Mouse (Mus musculus): ENCODE measurements around the gene Ripk3.

Ripk3 gene

GRCm38 (mm10) chr14:55795380-55796163 is 6.9 kb upstream of the Ripk3 start:
- DNase-seq (ENCODE audit: low spot score), result peak; percentile 57

- DNase-seq (ENCODE audit: low spot score), result no peak
Measured at GRCm38 (mm10) chr14:55793946-55794345, 5.3 kb upstream of the Ripk3 start.

- DNase-seq (ENCODE audit: low spot score), result no peak
Measured at GRCm38 (mm10) chr14:55793461-55793860, 4.8 kb upstream of the Ripk3 start.

- DNase-seq (ENCODE audit: low spot score), result no peak
Measured at GRCm38 (mm10) chr14:55787731-55788130, 934 bp downstream of the Ripk3 start.

- no peak for DNase-seq (ENCODE audit: low spot score)
Measured at GRCm38 (mm10) chr14:55785195-55785594, 3.5 kb downstream of the Ripk3 start.

- no peak for DNase-seq (ENCODE audit: low spot score)
Measured at GRCm38 (mm10) chr14:55783958-55784235, 4.8 kb downstream of the Ripk3 start, which contains the start of gene Adcy4. Gene Adcy4, minus strand, starts transcription at chr14:55784095.

DNA sequence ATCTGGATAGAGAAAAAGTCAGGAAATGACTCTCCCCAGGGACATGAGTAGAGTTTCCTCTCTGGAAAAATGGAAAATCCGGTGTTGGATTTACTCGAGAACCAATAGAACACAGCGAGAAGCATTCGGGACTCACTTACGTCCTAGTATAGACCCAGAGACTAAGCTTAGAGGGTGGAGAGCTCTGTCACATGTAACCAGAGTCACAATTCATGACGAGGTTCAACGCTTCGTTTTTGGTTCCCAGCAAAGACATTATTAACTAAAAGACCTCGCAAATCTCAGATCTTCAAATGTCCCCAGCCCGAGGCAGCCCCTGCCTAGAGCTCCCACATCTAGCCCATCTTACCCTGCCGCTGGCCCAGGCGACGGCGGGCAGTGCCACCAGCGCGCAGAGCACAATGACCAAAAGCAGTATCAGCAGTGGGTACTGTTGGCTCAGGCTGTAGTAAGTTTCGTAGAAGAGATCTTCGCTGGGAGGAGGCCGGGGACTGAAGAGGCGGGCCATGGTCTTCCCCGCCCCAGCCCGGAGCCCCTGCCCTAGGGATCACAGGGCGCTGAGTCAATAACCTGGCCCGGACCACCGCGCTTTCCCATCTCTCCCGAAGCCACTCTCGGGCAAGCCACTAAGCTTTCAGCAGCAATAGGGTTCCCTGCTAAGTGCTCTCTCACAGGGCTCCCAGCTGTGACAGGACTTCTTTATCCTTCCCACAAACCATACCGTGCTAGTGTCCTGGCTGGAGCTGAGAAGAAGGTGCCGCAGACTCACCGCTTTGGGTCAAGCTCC is 5.3 kb downstream of the Ripk3 start:
- peak; percentile 72 for DNase-seq (ENCODE audit: low spot score)

DNA sequence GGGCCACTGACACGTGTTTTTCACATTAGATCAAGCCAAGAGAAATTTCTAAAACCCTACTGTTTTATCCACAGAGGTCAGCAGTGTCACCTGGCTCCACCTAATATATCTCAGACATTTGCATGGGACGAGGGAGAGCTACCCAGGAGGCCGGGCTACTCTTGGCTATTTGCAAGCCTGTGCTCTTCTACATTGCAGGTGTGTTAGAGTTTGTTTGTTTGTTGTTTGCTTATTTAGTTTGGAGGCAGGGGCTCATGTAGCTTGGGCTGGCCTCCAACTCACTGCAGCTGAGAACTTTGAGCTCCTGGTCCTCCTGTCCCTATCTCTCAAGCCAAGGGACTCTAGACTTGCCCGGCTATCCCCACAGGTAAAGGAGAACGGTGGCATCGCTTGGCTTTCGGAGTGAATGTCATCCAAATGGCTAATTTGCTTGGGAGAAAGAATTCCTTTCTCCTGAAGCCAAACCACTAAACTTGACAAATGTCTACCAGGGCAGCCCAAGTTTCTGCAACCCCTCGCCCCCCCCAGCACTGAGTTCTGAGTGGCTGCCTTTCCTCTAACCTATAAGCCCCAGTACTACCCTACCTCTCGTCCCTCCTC is 6.2 kb downstream of the Ripk3 start:
- no peak for DNase-seq (ENCODE audit: low spot score)

DNA sequence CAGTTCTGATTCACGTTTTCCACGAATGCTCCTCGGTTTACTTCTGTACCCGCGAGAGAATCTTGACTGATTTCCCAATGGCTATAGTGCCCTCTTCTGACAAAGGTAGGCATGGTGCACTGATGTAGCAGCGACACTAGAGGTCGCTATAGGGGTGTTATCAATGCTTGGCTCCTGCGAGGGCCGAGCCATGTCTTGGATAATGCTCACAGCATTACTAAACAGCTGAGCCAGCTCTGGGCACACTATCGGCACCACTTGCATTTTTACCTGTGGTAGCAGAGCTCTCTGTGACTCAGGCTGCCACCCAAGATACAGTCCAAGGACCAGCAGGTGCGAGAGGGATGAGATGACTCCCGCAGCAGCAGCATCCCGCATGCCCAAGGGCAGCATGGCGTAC is 7.4 kb downstream of the Ripk3 start:
- DNase-seq (ENCODE audit: low spot score), result peak; percentile 83

- DNase-seq (ENCODE audit: low spot score), result no peak
Measured at GRCm38 (mm10) chr14:55780736-55781135, 7.9 kb downstream of the Ripk3 start.

DNA sequence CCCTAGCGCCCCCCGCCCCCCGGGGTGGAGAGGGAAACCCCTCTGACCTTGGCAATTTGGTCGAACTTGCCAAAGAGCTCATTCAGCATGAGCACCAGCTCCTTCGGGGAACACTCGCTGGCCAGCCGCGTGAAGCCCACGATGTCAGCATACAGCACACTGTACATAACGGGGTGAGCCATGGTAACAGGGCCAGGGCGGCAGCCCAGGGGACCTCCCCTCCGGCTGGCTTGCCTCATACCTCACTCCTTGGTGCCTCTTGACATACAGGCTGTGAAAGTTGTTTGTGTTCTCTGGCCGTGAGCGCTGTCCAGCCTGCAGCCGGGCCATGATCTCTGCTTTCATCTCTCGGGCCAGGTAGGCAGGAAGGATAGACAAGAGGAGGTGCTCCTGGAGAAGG is 9.0 kb downstream of the Ripk3 start:
- no peak for DNase-seq (ENCODE audit: low spot score)

GRCm38 (mm10) chr14:55778686-55779085 is 10.0 kb downstream of the Ripk3 start:
- DNase-seq (ENCODE audit: low spot score), result no peak

DNA sequence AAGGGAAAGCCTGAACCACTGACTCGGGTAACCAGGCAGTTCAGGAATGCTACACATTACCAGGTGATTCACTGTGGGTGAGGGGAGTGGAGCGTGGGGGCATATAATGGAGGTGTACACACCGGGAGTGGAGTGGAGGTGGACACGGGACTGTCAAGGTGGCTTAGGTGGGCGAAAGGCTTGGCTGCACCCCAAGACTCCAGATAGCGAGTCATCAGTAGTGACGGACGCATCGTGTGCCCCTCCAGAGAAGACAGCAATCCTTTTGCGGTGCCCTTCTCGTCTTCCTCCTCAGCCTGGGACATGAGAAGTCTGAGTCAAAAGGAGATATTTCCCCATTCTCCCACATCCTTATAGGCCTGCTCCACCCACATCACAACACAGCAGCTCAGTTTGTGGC is 10.9 kb downstream of the Ripk3 start:
- no peak for DNase-seq (ENCODE audit: low spot score)

DNA sequence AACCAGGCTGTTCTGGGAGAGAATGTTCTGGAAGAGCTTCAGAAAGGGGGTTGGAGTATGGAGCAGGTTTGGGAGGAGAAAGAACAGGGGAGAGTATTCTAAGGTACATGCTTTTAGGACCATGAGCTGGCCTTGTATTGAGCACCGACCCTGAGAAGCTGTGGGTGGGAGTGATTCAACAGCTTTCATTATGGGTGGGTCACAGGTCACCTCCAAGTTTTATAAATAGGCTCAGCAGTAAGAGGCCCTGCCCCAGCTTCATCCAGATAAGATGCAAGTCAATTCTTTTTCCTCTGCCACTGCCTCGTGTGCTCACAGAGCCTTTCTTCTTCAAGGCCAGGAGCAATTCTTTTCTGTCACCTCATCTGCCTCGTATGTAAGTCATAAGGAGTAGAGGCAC is 11.5 kb downstream of the Ripk3 start:
- no peak for DNase-seq (ENCODE audit: low spot score)

DNA sequence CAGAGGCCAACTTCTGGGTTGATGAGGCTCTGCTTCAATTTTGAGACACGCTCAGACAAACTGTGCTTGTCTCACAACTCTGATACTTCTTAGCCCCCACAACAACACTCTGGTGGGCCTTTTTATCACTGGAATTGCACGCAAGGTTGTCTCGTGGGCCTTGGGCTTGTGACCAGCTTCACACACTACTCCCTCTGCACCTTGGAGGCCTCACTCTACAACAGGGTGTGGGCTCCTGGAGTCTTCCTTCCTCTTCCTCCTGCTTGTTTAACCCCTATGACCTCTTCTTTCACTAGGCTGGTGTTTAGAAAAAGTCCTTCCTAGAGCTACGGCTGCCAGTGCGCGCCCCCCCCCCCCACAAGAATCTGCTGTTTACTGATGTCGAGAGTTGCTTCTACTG is 12.0 kb downstream of the Ripk3 start:
- DNase-seq (ENCODE audit: low spot score), result no peak

GRCm38 (mm10) chr14:55769087-55769703 is 19.5 kb downstream of the Ripk3 start:
- DNase-seq (ENCODE audit: low spot score), result no peak

GRCm38 (mm10) chr14:55768555-55768954 is 20.1 kb downstream of the Ripk3 start:
- DNase-seq (ENCODE audit: low spot score), result peak; percentile 52

- DNase-seq (ENCODE audit: low spot score), result peak; percentile 59
Measured at GRCm38 (mm10) chr14:55767519-55768414, 20.9 kb downstream of the Ripk3 start.

DNA sequence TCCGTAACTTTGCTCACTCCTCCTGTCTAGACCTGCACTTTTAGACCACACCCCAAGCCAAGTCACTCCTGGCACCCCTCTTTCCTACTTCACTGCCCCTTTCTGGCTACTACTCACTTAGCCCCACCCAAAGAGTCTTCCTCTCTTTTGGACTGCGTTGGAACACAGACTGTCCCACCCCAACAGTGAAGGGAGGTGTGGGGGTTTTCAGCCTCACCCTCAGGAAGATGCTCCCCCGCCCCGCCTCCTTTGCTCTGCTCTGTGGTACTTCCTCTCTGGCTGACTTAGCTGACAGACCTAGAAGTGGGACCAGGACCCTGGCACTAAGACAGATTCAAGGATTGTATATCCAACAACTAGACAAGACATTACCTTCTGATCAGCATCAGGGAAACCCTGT is 23.0 kb downstream of the Ripk3 start, which contains the start of gene Ltb4r1:
Gene Ltb4r1 (plus strand): TSS at position 267 of the 400 bp plus-strand sequence.
- DNase-seq (ENCODE audit: low spot score), result no peak

DNA sequence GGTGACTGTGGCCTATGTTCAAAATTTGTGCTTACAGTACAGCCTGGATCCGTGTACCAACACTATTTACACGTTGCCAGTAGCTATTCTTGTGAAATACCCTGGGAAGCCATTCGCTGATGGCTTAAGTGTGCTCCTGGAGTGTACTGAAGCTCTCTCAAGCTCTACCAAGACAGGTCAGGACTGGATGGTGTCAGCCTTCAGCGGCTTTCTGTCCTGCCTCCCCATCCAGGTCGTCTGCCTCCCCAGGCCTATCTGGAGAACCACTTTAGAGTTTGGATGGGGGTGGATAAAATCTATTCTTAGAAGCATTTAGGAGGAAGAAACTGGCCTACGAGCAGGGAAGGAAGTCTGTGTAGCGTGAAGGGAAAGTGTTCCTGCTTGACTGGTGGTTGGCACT is 25.5 kb downstream of the Ripk3 start:
- peak; percentile 74 for DNase-seq (ENCODE audit: low spot score)

DNA sequence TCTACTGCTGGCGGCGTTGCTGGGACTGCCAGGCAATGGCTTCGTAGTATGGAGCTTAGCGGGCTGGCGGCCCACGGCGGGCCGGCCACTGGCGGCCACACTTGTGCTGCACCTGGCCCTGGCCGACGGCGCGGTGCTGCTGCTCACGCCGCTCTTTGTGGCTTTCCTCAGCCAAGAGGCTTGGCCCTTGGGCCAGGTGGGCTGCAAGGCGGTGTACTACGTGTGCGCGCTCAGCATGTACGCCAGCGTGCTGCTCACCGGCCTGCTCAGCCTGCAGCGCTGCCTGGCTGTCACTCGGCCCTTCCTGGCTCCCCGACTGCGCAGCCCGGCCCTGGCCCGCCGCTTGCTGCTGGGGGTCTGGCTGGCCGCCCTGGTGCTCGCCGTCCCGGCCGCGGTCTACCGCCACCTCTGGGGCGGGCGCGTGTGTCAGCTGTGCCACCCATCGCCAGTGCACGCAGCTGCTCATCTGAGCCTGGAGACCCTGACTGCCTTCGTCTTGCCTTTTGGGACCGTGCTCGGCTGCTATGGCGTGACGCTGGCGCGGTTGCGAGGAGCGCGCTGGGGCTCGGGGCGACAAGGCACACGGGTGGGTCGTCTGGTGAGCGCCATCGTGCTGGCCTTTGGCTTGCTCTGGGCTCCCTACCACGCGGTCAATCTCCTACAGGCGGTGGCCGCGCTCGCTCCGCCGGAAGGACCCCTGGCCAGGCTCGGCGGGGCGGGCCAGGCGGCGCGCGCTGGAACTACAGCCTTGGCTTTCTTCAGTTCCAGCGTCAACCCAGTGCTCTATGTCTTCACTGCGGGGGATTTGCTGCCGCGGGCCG is 26.5 kb downstream of the Ripk3 start:
- DNase-seq (ENCODE audit: low spot score), result no peak
